Mouse (Mus musculus) urinary bladder, postnatal 36 days (tissue): ENCODE data around the gene Pcnx3.

Source experiments
- DNase-seq, 2 experiments: peaks; one replicate each; pipeline ENCODE4 v3.0.0; 2022; ENCODE audit warnings: low spot score in 2 of 2, mixed read lengths in 1 of 2

Pcnx3 gene

GRCm38 (mm10) chr19:5684236-5684635 is 4.5 kb downstream of the Pcnx3 start:
- DNase-seq, result no peak

GRCm38 (mm10) chr19:5680432-5680831 is 8.3 kb downstream of the Pcnx3 start:
- no peak for DNase-seq

- DNase-seq, result no peak
Measured at GRCm38 (mm10) chr19:5668372-5668771, 20.3 kb downstream of the Pcnx3 start.

- no peak for DNase-seq
Measured at GRCm38 (mm10) chr19:5666386-5666785, 22.3 kb downstream of the Pcnx3 start.

- DNase-seq, result no peak
Measured at GRCm38 (mm10) chr19:5665465-5665864, 23.2 kb downstream of the Pcnx3 start.

- no peak for DNase-seq
Measured at GRCm38 (mm10) chr19:5664669-5665257, 23.9 kb downstream of the Pcnx3 start.

- peak; percentile 94 for DNase-seq
Measured at GRCm38 (mm10) chr19:5662981-5663913, 25.5 kb downstream of the Pcnx3 start, which contains the start of gene Sipa1. TSS of gene Sipa1 (minus strand) at chr19:5663707.

GRCm38 (mm10) chr19:5662310-5662709 is 26.4 kb downstream of the Pcnx3 start:
- no peak for DNase-seq

GRCm38 (mm10) chr19:5660942-5661751 is 27.6 kb downstream of the Pcnx3 start:
- DNase-seq, result peak in 1 of 2 experiments; percentile 26

GRCm38 (mm10) chr19:5654720-5655298 is 33.9 kb downstream of the Pcnx3 start:
- DNase-seq, result no peak

- DNase-seq, result no peak
Measured at GRCm38 (mm10) chr19:5653969-5654719, 34.6 kb downstream of the Pcnx3 start.

GRCm38 (mm10) chr19:5652570-5652969 is 36.1 kb downstream of the Pcnx3 start:
- no peak for DNase-seq

- no peak for DNase-seq
Measured at GRCm38 (mm10) chr19:5651502-5652274, 37.0 kb downstream of the Pcnx3 start.

GRCm38 (mm10) chr19:5649298-5649741 is 39.4 kb downstream of the Pcnx3 start:
- DNase-seq, result peak in 1 of 2 experiments; percentile 43

GRCm38 (mm10) chr19:5648401-5649297 is 40.1 kb downstream of the Pcnx3 start:
- DNase-seq, result peak; percentile 66 to 82

GRCm38 (mm10) chr19:5647791-5648190 is 40.9 kb downstream of the Pcnx3 start:
- DNase-seq, result no peak

GRCm38 (mm10) chr19:5646731-5647330 is 41.9 kb downstream of the Pcnx3 start:
- DNase-seq, result no peak

GRCm38 (mm10) chr19:5645280-5645679 is 43.4 kb downstream of the Pcnx3 start:
- no peak for DNase-seq

- no peak for DNase-seq
Measured at GRCm38 (mm10) chr19:5641641-5642040, 47.1 kb downstream of the Pcnx3 start.
